Mouse (Mus musculus) liver, embryonic 13.5 days (tissue): ENCODE results near the gene Paqr4. TPM values are rescaled to one million over a fixed set of nuclear protein-coding genes. Genes with fewer than 3 reads are reported as not detected.
A peak's percentile ranks its signal among the peaks of the same experiment; 100 is the strongest.

Source experiments
- ATAC-seq: fragments of 200-750 bp; cut with Nextera tagmentation; 2 replicates; pipeline ENCODE4 v1.8.0; 2017; ENCODE audit warnings: low read depth, mild to moderate bottlenecking, moderate number of reproducible peaks, moderate library complexity
- DNase-seq: peaks from one replicate; pipeline ENCODE4 v3.0.0; 2022
- H3K27ac ChIP-seq: fragments of 300-500 bp; sonication (generic); 2 replicates; pipeline ENCODE4 v1.5.1; 2015; ENCODE audit warnings: moderate library complexity, mild to moderate bottlenecking, inconsistent platforms
- H3K27me3 ChIP-seq: fragments of 300-500 bp; sonication (generic); 2 replicates; pipeline ENCODE4 v1.6.1; 2015; ENCODE audit warnings: mild to moderate bottlenecking, inconsistent platforms
- H3K36me3 ChIP-seq: fragments of 300-500 bp; sonication (generic); 2 replicates; pipeline ENCODE4 v1.6.1; 2015; ENCODE audit warnings: mild to moderate bottlenecking, inconsistent platforms
- H3K4me1 ChIP-seq: fragments of 300-500 bp; sonication (generic); replicated peaks from 2 replicates; pipeline ENCODE4 v1.6.1; 2015; ENCODE audit warnings: inconsistent platforms
- H3K4me2 ChIP-seq: fragments of 300-500 bp; sonication (generic); 2 replicates; pipeline ENCODE4 v1.6.1; 2015; ENCODE audit warnings: inconsistent platforms, mild to moderate bottlenecking, moderate library complexity
- H3K4me3 ChIP-seq: fragments of 300-500 bp; sonication (generic); replicated peaks from 2 replicates; pipeline ENCODE4 v1.5.1; 2015; ENCODE audit warnings: mild to moderate bottlenecking, inconsistent platforms
- H3K9ac ChIP-seq: fragments of 300-500 bp; sonication (generic); 2 replicates; pipeline ENCODE4 v1.6.1; 2015; ENCODE audit warnings: mild to moderate bottlenecking, inconsistent platforms
- H3K9me3 ChIP-seq: fragments of 300-500 bp; sonication (generic); replicated peaks from 2 replicates; pipeline ENCODE4 v1.6.1; 2016; ENCODE audit warnings: inconsistent platforms
- WGBS: fragments of 180-500 bp; shearing (Covaris S2); methylation state at CpG from one replicate; pipeline ENCODE4 v1.1.7; 2015; ENCODE audit not compliant: insufficient replicate concordance; 5-methylcytosine and 5-hydroxymethylcytosine counted together
- polyA plus RNA-seq: library from polyadenylated mRNA; unstranded; fragments of >200 nt; fragmentation: Nextera tagmentation; extraction: Ambion mirVana; gene quantifications from 2 replicates; pipeline ENCODE4 v1.2.1, GENCODE M21; 2015

Gene Paqr4
- polyA plus RNA-seq, 1 experiment from 2014 or later = 7.8 TPM

- DNase-seq (no peak), ATAC-seq (no peak)
- H3K4me1 ChIP-seq = peaks cover 64% of the 10 kb centered on the region
- 40% methylated on average over 38 of the region's 38 CpGs for WGBS
- no peaks in the 10 kb centered on the region for H3K9me3 ChIP-seq
- H3K27ac ChIP-seq = no peak overlapping the region
- peak overlapping the region; percentile 99; the same call in 1 of the 2 replicates for H3K4me2 ChIP-seq
- H3K9ac ChIP-seq = no peak overlapping the region
- peaks cover 94% of the 10 kb centered on the region for H3K27me3 ChIP-seq
- peaks cover 10% of the 10 kb centered on the region for H3K36me3 ChIP-seq
- peak overlapping the region; percentile 69 for H3K4me3 ChIP-seq
Observed at GRCm38 (mm10) chr17:23741359-23742209, 917 bp upstream of the Paqr4 start.

GRCm38 (mm10) chr17:23740136-23740584, 507 bp downstream of the Paqr4 start:
- H3K36me3 ChIP-seq = peaks cover 23% of the 10 kb centered on the region
- H3K9me3 ChIP-seq = no peaks in the 10 kb centered on the region
- H3K27me3 ChIP-seq = peaks cover 79% of the 10 kb centered on the region
- under 1% methylated on average over 46 of the region's 46 CpGs for WGBS
- H3K4me1 ChIP-seq = peaks cover 52% of the 10 kb centered on the region
- ATAC-seq (peak; percentile 84), DNase-seq (peak; percentile 68)
- no peak overlapping the region for H3K27ac ChIP-seq
- peak overlapping the region; percentile 69 for H3K4me3 ChIP-seq
- H3K4me2 ChIP-seq = peak overlapping the region; percentile 99
- peak overlapping the region; percentile 80 for H3K9ac ChIP-seq

GRCm38 (mm10) chr17:23739202-23740135, 1.2 kb downstream of the Paqr4 start:
- H3K4me1 ChIP-seq = peaks cover 48% of the 10 kb centered on the region
- no peaks in the 10 kb centered on the region for H3K9me3 ChIP-seq
- no peak overlapping the region for H3K27ac ChIP-seq
- H3K4me3 ChIP-seq = peak overlapping the region; percentile 69
- H3K4me2 ChIP-seq = peak overlapping the region; percentile 99
- peaks cover 73% of the 10 kb centered on the region for H3K27me3 ChIP-seq
- DNase-seq = no peak
- ATAC-seq = 0 out of 2 replicates have a peak, but pooled peaks have one; percentile 5
- WGBS = 2% methylated on average over 48 of the region's 48 CpGs
- peaks cover 30% of the 10 kb centered on the region for H3K36me3 ChIP-seq
- peak overlapping the region; percentile 80 for H3K9ac ChIP-seq

- Histone ChIP-seq H3K27me3 (peaks cover 66% of the 10 kb centered on the region), H3K4me3 (peak overlapping the region; percentile 69), H3K36me3 (peaks cover 37% of the 10 kb centered on the region), H3K9me3 (no peaks in the 10 kb centered on the region), H3K4me1 (peaks cover 48% of the 10 kb centered on the region), H3K27ac (no peak overlapping the region), H3K4me2 (peak overlapping the region; percentile 99), H3K9ac (peak overlapping the region; percentile 80; the same call in 1 of the 2 replicates)
- no peak for ATAC-seq
- WGBS = 41% methylated on average over 2 of the region's 2 CpGs
- no peak for DNase-seq
Observed at GRCm38 (mm10) chr17:23738836-23739201, 1.8 kb downstream of the Paqr4 start.

GRCm38 (mm10) chr17:23737493-23738445, 2.9 kb downstream of the Paqr4 start:
- DNase-seq (no peak), ATAC-seq (no peak)
- Histone ChIP-seq H3K36me3 (peaks cover 42% of the 10 kb centered on the region), H3K4me3 (no peak overlapping the region), H3K4me1 (peaks cover 48% of the 10 kb centered on the region), H3K27me3 (peaks cover 56% of the 10 kb centered on the region), H3K27ac (no peak overlapping the region), H3K4me2 (no peak overlapping the region), H3K9ac (no peak overlapping the region; the same call in 1 of the 2 replicates), H3K9me3 (no peaks in the 10 kb centered on the region)
- 70% methylated on average over 15 of the region's 15 CpGs for WGBS

GRCm38 (mm10) chr17:23734341-23734740, 6.3 kb downstream of the Paqr4 start:
- H3K27ac ChIP-seq = no peak overlapping the region
- H3K9ac ChIP-seq = no peak overlapping the region
- no peak overlapping the region for H3K4me2 ChIP-seq
- peaks cover 48% of the 10 kb centered on the region for H3K36me3 ChIP-seq
- DNase-seq = no peak
- H3K27me3 ChIP-seq = peaks cover 21% of the 10 kb centered on the region
- no peak for ATAC-seq
- no peak overlapping the region for H3K4me3 ChIP-seq
- no peaks in the 10 kb centered on the region for H3K9me3 ChIP-seq
- H3K4me1 ChIP-seq = peaks cover 14% of the 10 kb centered on the region
- WGBS = 88% methylated on average over 1 of the region's 1 CpGs

GRCm38 (mm10) chr17:23730441-23730840, 10.2 kb downstream of the Paqr4 start:
- Histone ChIP-seq H3K9me3 (no peaks in the 10 kb centered on the region), H3K36me3 (peaks cover 28% of the 10 kb centered on the region), H3K4me2 (no peak overlapping the region), H3K4me3 (no peak overlapping the region), H3K27me3 (no peaks in the 10 kb centered on the region), H3K27ac (no peak overlapping the region), H3K9ac (no peak overlapping the region), H3K4me1 (peaks cover 22% of the 10 kb centered on the region)
- ATAC-seq (no peak), DNase-seq (no peak)
- 50% methylated on average over 1 of the region's 1 CpGs for WGBS

- Histone ChIP-seq H3K36me3 (no peaks in the 10 kb centered on the region), H3K4me2 (peak overlapping the region; percentile 88), H3K27me3 (no peaks in the 10 kb centered on the region), H3K9ac (peak overlapping the region; percentile 93), H3K9me3 (no peaks in the 10 kb centered on the region), H3K27ac (peak overlapping the region; percentile 91), H3K4me1 (peaks cover 29% of the 10 kb centered on the region), H3K4me3 (peak overlapping the region; percentile 88)
- DNase-seq (peak; percentile 72), ATAC-seq (peak; percentile 84)
- WGBS = under 1% methylated on average over 20 of the region's 20 CpGs
Observed at GRCm38 (mm10) chr17:23726758-23727142, 13.9 kb downstream of the Paqr4 start.

GRCm38 (mm10) chr17:23725999-23726757, 14.5 kb downstream of the Paqr4 start, which contains the start of gene Pkmyt1:
Gene Pkmyt1, plus strand, starts transcription at chr17:23726336.
- under 1% methylated on average over 73 of the region's 73 CpGs for WGBS

GRCm38 (mm10) chr17:23725477-23725876, 15.2 kb downstream of the Paqr4 start:
- ATAC-seq = no peak
- 53% methylated on average over 4 of the region's 4 CpGs for WGBS
- Histone ChIP-seq H3K4me2 (peak overlapping the region; percentile 88), H3K36me3 (no peaks in the 10 kb centered on the region), H3K27ac (peak overlapping the region; percentile 80), H3K4me1 (peaks cover 33% of the 10 kb centered on the region), H3K4me3 (peak overlapping the region; percentile 88), H3K9me3 (no peaks in the 10 kb centered on the region), H3K9ac (peak overlapping the region; percentile 93), H3K27me3 (0 out of 2 replicates have a peak, but pooled peaks cover 3% of the 10 kb centered on the region)
- DNase-seq = no peak

More at GRCm38 (mm10) chr17:23725999-23726757, 14.5 kb downstream of the Paqr4 start, which contains the start of gene Pkmyt1:
- Histone ChIP-seq H3K36me3 (no peaks in the 10 kb centered on the region), H3K4me2 (peak within 1 kb of the TSS; percentile 88), H3K4me1 (peaks cover 33% of the 10 kb centered on the region), H3K27ac (peak within 1 kb of the TSS; percentile 91), H3K9ac (peak within 1 kb of the TSS; percentile 93), H3K4me3 (peak within 1 kb of the TSS; percentile 88), H3K27me3 (no peaks in the 10 kb centered on the region), H3K9me3 (no peaks in the 10 kb centered on the region)
- ATAC-seq (peak; percentile 90), DNase-seq (peak; percentile 93)
